Mouse (Mus musculus) MEL (cell line): Measurements from ENCODE around the gene Stac2. TPM values are rescaled to one million over a fixed set of nuclear protein-coding genes. Genes with fewer than 3 reads are reported as not detected.

Source experiments
- DNase-seq: peaks from one replicate; pipeline ENCODE4 v3.0.0; 2011; ENCODE audit warnings: low read depth, low spot score
- H3K27ac ChIP-seq: 2 replicates; pipeline ENCODE4 v1.5.1; 2012; ENCODE audit warnings: low read depth, mild to moderate bottlenecking, control low read depth, low read length, moderate library complexity; ENCODE audit not compliant: control insufficient read depth
- H3K27me3 ChIP-seq, 2 experiments: fragments of 150-350 bp in 1 of 2; sonication (generic) in 1 of 2; 2 replicates each; pipeline ENCODE4 v1.6.1; 2012; ENCODE audit warnings: low read length in 2 of 2, mild to moderate bottlenecking in 2 of 2, improper control_type of control experiment in 1 of 2, moderate library complexity in 1 of 2; ENCODE audit not compliant: insufficient read depth in 2 of 2, control insufficient read depth in 1 of 2
- H3K36me3 ChIP-seq, 2 experiments: 2 replicates each; pipeline ENCODE4 v1.6.1; 2012 to 2014; ENCODE audit warnings: low read length in 2 of 2, improper control_type of control experiment in 1 of 2, inconsistent platforms in 1 of 2, mild to moderate bottlenecking in 1 of 2; ENCODE audit not compliant: insufficient read depth in 2 of 2, control insufficient read depth in 1 of 2
- H3K4me1 ChIP-seq, 2 experiments: fragments of 150-350 bp in 1 of 2; sonication (generic) in 1 of 2; 2 replicates each; pipeline ENCODE4 v1.6.1; 2012; ENCODE audit warnings: low read length in 2 of 2, improper control_type of control experiment in 1 of 2, mild to moderate bottlenecking in 1 of 2; ENCODE audit not compliant: insufficient read depth in 2 of 2, control insufficient read depth in 1 of 2
- H3K4me3 ChIP-seq, 2 experiments: fragments of 150-350 bp in 1 of 2; sonication (generic) in 1 of 2; 2 replicates each; pipeline ENCODE4 v1.5.1; 2012; ENCODE audit warnings: low read depth in 2 of 2, low read length in 2 of 2, mild to moderate bottlenecking in 2 of 2, moderate library complexity in 2 of 2, control low read depth in 1 of 2, improper control_type of control experiment in 1 of 2; ENCODE audit not compliant: control insufficient read depth in 1 of 2, insufficient read depth in 1 of 2
- H3K79me2 ChIP-seq: 2 replicates; pipeline ENCODE4 v1.6.1; 2012; ENCODE audit warnings: mild to moderate bottlenecking, low read length, moderate library complexity; ENCODE audit not compliant: control insufficient read depth, poor library complexity, insufficient read depth
- H3K9ac ChIP-seq: 2 replicates; pipeline ENCODE4 v1.6.1; 2012; ENCODE audit warnings: low read depth, mild to moderate bottlenecking, control low read depth, low read length, moderate library complexity; ENCODE audit not compliant: control insufficient read depth, poor library complexity, severe bottlenecking
- H3K9me3 ChIP-seq: fragments of 150-350 bp; sonication (generic); replicated peaks from 2 replicates; pipeline ENCODE4 v1.6.1; 2012; ENCODE audit warnings: mild to moderate bottlenecking, low read length, improper control_type of control experiment, moderate library complexity; ENCODE audit not compliant: insufficient read depth
- BHLHE40 ChIP-seq: IDR thresholded peaks from 2 replicates; pipeline ENCODE4 v1.6.1; 2012; ENCODE audit warnings: low read depth, mild to moderate bottlenecking, inconsistent platforms, low read length, improper control_type of control experiment, borderline replicate concordance
- CHD1 ChIP-seq: IDR thresholded peaks from 2 replicates; pipeline ENCODE4 v1.6.1; 2012; ENCODE audit warnings: low read depth, mild to moderate bottlenecking, inconsistent platforms, low read length, improper control_type of control experiment
- CTCF ChIP-seq, 3 experiments: IDR thresholded peaks in 2 of 3; conservative IDR thresholded peaks in 1 of 3; 2 replicates each; pipeline ENCODE4 v1.5.1; 2011 to 2012; ENCODE audit warnings: low read length in 3 of 3, low read depth in 2 of 3, mild to moderate bottlenecking in 2 of 3, improper control_type of control experiment in 1 of 3, inconsistent platforms in 1 of 3, mixed read lengths in 1 of 3, moderate library complexity in 1 of 3; ENCODE audit not compliant: control insufficient read depth in 1 of 3, insufficient read depth in 1 of 3, poor library complexity in 1 of 3, severe bottlenecking in 1 of 3
- E2F4 ChIP-seq: IDR thresholded peaks from 2 replicates; pipeline ENCODE4 v1.6.1; 2011; ENCODE audit warnings: low read depth, low read length, improper control_type of control experiment, borderline replicate concordance
- ELF1 ChIP-seq: IDR thresholded peaks from 2 replicates; pipeline ENCODE4 v1.6.1; 2014; ENCODE audit warnings: low read depth, mild to moderate bottlenecking, inconsistent platforms, low read length, improper control_type of control experiment, moderate library complexity
- GATA1 ChIP-seq: IDR thresholded peaks from 2 replicates; pipeline ENCODE4 v1.6.1; 2011; ENCODE audit warnings: low read depth, low read length, improper control_type of control experiment
- KAT2A ChIP-seq: conservative IDR thresholded peaks from 2 replicates; pipeline ENCODE4 v1.6.1; 2012; ENCODE audit warnings: low read depth, low read length, improper control_type of control experiment, inconsistent platforms
- MAX ChIP-seq: IDR thresholded peaks from 2 replicates; pipeline ENCODE4 v1.6.1; 2011; ENCODE audit warnings: low read length, improper control_type of control experiment
- MYB ChIP-seq: IDR thresholded peaks from 2 replicates; pipeline ENCODE4 v1.6.1; 2011; ENCODE audit warnings: mild to moderate bottlenecking, low read depth, low read length, improper control_type of control experiment
- NRF1 ChIP-seq: IDR thresholded peaks from 2 replicates; pipeline ENCODE4 v1.6.1; 2014; ENCODE audit warnings: low read depth, mild to moderate bottlenecking, inconsistent platforms, low read length, improper control_type of control experiment, moderate library complexity; ENCODE audit not compliant: poor library complexity, insufficient read depth, severe bottlenecking
- POLR2A ChIP-seq, 2 experiments: IDR thresholded peaks; 2 replicates each; pipeline ENCODE4 v1.6.1; 2011 to 2012; ENCODE audit warnings: low read length in 2 of 2, mild to moderate bottlenecking in 2 of 2, control low read depth in 1 of 2, improper control_type of control experiment in 1 of 2, low read depth in 1 of 2, moderate library complexity in 1 of 2; ENCODE audit not compliant: control insufficient read depth in 1 of 2, insufficient read depth in 1 of 2, poor library complexity in 1 of 2
- TAL1 ChIP-seq: IDR thresholded peaks from 2 replicates; pipeline ENCODE4 v1.6.1; 2012; ENCODE audit warnings: mild to moderate bottlenecking, inconsistent platforms, low read length, moderate library complexity, mixed read lengths
- UBTF ChIP-seq: IDR thresholded peaks from 2 replicates; pipeline ENCODE4 v1.6.1; 2012; ENCODE audit warnings: low read depth, mild to moderate bottlenecking, inconsistent platforms, low read length, improper control_type of control experiment, moderate library complexity, borderline replicate concordance; ENCODE audit not compliant: insufficient read depth
- USF1 ChIP-seq: IDR thresholded peaks from 2 replicates; pipeline ENCODE4 v1.6.1; 2014; ENCODE audit warnings: low read depth, mild to moderate bottlenecking, inconsistent platforms, low read length, improper control_type of control experiment, moderate library complexity
- ZKSCAN1 ChIP-seq: IDR thresholded peaks from 2 replicates; pipeline ENCODE4 v1.6.1; 2012; ENCODE audit warnings: low read depth, mild to moderate bottlenecking, inconsistent platforms, low read length, improper control_type of control experiment, moderate library complexity
- polyA plus RNA-seq, 2 experiments: library from polyadenylated mRNA; stranded (reverse) in 1 of 2; unstranded in 1 of 2; fragments of >175 nt in 1 of 2; fragments of >200 nt in 1 of 2; gene quantifications; 2 replicates each; pipeline versions ENCODE4 v1.2.1 to v1.2.4; 2012; ENCODE audit warnings: low replicate concordance in 2 of 2, low read depth in 1 of 2; ENCODE audit not compliant: insufficient read length in 2 of 2, insufficient read depth in 1 of 2, missing spikeins in 1 of 2
- total RNA-seq: library from RNA; depleted of rRNA; stranded (reverse); fragments of 300-350 nt; gene quantifications from 2 replicates; pipeline ENCODE4 v1.2.3, GENCODE M21; 2012

The Stac2 gene
- total and polyA plus RNA-seq, 3 experiments, result 0.04 TPM; not detected in 2

GRCm38 (mm10) chr11:98026570-98027296, 26.5 kb downstream of the Stac2 start, which contains the start of gene Rpl19 (continued):
- TF ChIP-seq NRF1 (peak; percentile 100; the same call in 1 of the 2 replicates), MYB (no peak), TAL1 (no peak)
- TF ChIP-seq, all 39 proteins: peak for 20

- H3K79me2 ChIP-seq, result peaks cover 28% of the 10 kb centered on the region
- no peaks in the 10 kb centered on the region for H3K27me3 ChIP-seq
- no peak for DNase-seq
- H3K4me1 ChIP-seq, result peaks cover 6 to 26% of the 10 kb centered on the region in 2 experiments; a peak in 3 of 4 replicates
- TF ChIP-seq CHD1, result no peak
- peak; percentile 88 for TF ChIP-seq GATA1
- H3K4me3 ChIP-seq, result peak overlapping the region; percentile 81 to 93
- H3K9ac ChIP-seq, result peak overlapping the region; percentile 96
- H3K27ac ChIP-seq, result peak overlapping the region; percentile 90
- no peaks in the 10 kb centered on the region for H3K9me3 ChIP-seq
- H3K36me3 ChIP-seq, result peaks cover 12 to 20% of the 10 kb centered on the region in 2 experiments
Measured at GRCm38 (mm10) chr11:98026248-98026569, 27.1 kb downstream of the Stac2 start.

- Histone ChIP-seq H3K4me3 (no peak overlapping the region), H3K79me2 (peaks cover 28% of the 10 kb centered on the region), H3K27me3 (no peaks in the 10 kb centered on the region)
- TF ChIP-seq ELF1, result no peak
- no peak for TF ChIP-seq USF1
- no peak for TF ChIP-seq CTCF (IDR thresholded peaks at IDR 0.05 in 2 of 3, conservative IDR thresholded peaks at IDR 0.05 in 1 of 3; ENCODE audit: control insufficient read depth in 1 of 3, insufficient read depth in 1 of 3, low read depth in 2 of 3, low read length in 3 of 3, poor library complexity in 1 of 3, severe bottlenecking in 1 of 3)
- TF ChIP-seq E2F4, result no peak
- no peak for TF ChIP-seq UBTF
- no peak for TF ChIP-seq POLR2A (IDR thresholded peaks at IDR 0.05; ENCODE audit: control insufficient read depth in 1 of 2, insufficient read depth in 1 of 2, low read depth in 1 of 2, low read length in 2 of 2, poor library complexity in 1 of 2)
- no peak for TF ChIP-seq BHLHE40
- no peak for TF ChIP-seq KAT2A
- no peak for TF ChIP-seq MAX
- TF ChIP-seq ZKSCAN1, result no peak
- TF ChIP-seq, all 39 proteins: peak for 0
- Histone ChIP-seq H3K4me1 (peaks cover 6 to 27% of the 10 kb centered on the region in 2 experiments; a peak in 3 of 4 replicates), H3K27ac (no peak overlapping the region), H3K9ac (no peak overlapping the region), H3K36me3 (peaks cover 12 to 20% of the 10 kb centered on the region in 2 experiments), H3K9me3 (no peaks in the 10 kb centered on the region)
- DNase-seq, result peak; percentile 40
Measured at GRCm38 (mm10) chr11:98024516-98024915, 28.7 kb downstream of the Stac2 start.
